Mouse (Mus musculus) adrenal gland (tissue): ENCODE data around the gene Olfr1336.
"Not testable (repeated sequence)": the region's sequence is repeated elsewhere in the genome, so short reads cannot be mapped to it uniquely, and the experiment has no call there.

ENCODE experiments used
- intact Hi-C: fragments of 180-260 bp; cut with DNase I; formaldehyde crosslinking; loops from one replicate; pipeline ENCODE4 v1.15.1; 2025
- long read RNA-seq, 2 experiments: library from polyadenylated mRNA; unstranded; transcript quantifications; one replicate each; pipeline ENCODE4 v2.0.0; 2020; ENCODE audit warnings: borderline replicate concordance in 1 of 2; ENCODE audit not compliant: insufficient replicate concordance in 1 of 2

Olfr1336 gene
- long read RNA-seq, experiment 1: 0 reads
- long read RNA-seq, experiment 2: 0 reads

DNA sequence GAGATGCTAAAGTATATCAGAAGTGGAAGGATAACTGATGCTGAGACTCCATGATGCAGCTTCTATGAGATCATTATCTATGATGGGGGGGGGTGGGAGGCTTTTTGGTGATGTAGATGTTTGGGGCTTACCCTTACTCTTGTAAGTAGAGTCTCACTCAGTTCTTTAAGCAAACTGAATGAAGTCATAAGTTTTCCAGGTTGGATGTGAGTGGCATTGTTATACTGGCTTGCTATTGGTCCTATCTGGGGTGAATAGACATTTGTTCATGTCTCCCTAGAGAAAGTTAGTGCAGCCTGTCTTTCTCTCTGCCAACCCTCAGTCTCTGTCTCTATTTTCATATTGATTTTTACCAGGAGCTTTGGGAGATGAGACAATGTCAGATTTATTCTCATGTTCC lies at the start of gene Olfr1336:
TSS of gene Olfr1336 (plus strand) at position 301 of the 400 bp plus-strand sequence.
- intact Hi-C loops: no loop called here

DNA sequence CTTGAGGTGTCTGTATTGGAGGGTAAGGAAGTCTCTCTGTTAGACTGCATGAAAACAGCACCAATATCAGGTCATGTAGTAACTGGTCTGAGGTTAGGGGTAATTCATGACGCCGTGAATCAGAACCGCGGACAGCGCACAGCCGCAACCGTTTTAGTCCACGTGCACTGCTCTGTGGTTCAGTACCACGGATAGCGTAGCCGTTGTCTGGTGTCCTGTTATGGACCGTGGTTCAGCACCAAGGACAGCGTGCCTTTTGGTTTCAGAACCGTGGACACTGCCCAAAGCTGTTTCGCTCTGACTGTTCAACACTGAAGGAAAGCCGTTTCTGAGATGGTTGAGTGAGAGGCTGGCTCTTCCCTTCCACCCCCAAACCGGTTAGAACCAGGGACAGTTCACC lies 45.9 kb upstream of the Olfr1336 start, which contains the start of gene Gm20715:
TSS of gene Gm20715 (plus strand) at position 235 of the 400 bp plus-strand sequence.
- intact Hi-C loops: no loop called here

DNA sequence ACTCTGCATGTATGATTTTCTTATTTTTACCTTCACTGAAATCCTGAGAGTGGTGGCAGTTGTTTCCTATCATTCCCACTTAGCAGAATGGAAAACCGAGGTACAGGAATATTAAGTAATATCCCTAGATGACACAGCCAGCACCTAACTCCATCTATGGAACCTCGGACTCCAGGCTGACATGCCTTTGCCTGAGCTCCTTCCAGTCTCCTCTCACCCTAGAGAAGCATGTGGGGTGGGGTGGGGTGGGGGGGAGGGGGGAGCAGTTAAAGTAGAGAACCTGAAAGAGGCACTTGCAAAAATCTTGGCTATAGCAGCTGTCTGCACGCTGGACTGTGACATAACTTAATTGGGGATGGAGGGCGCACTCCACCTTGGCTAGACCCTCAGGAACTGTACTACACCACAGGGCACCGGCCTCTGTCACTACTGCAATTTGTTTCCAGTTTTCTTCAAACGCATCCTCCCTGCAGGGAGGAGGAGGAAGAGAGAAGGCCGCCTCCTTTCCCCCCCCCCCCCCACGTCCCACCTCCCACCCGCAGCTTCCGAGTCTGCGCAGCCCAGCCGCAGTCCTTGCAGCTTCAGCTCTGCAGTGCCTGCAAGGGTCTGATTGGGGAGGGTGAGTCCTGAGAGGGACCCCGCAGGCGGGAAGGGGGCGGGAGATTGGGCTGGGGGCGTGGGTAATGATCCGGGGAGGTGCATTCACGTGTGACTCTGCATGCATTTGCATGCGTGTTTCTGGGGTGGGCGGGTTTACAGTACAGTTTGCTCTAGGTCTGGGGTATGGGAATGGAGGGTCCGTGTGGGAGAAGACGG lies 41.1 kb upstream of the Olfr1336 start:
- intact Hi-C loops: no loop called here

DNA sequence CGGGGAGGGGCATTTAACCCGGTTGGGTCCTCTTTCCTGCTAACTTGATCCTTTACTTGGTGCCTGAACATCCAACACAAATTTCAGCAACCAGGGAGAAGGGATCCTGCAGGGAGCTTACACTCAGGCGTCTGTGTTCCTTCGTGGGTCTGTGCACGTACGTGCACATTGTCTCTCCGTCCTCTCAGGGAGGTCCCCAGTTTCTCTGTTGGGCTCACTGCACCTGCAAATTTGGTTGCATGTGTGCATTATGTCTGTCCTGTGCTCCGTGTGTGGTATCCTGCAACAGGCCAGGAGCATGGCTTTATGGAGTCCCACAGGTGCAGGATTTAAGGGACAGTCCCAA lies 40.6 kb upstream of the Olfr1336 start:
- intact Hi-C loops: no loop called here

DNA sequence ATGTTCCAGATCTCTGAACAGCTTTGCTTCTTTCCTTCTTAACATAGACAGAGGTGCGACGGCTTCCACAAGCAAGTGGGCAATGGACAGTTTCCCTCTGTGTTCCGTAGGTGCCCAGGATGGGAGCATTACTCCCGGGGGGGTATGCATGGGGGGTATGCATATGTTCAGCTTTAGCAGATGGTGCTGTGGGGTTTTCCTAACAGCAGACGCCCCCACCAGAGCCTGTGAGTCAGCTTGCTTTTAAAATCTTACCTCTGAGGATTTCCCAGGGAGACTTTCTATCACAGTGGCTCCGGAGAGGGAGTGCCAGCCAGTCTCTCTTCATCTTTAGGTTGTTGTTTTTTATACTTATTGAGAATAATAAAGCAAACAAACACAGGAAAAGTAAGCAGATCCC lies 36.1 kb upstream of the Olfr1336 start:
- intact Hi-C loops: no loop called here

DNA sequence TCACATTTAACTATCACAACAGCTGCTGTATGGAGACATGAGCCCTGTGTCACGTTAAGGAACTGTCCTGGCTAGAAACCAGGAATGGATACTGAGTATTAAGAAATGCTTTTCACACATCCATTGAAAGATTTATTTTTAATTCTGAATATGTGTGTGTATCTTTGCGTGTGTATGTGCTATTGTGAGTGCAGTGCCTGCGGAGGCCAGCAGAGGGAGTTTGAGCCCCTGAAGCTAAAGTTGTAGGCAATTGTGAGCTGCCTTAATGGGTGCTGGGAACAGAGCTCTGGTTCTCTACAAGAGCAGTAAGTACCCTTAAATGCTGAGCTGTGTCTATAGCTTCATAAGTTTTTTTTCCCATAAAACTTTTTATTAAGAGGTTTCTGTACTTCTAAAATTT lies 26.6 kb upstream of the Olfr1336 start:
- intact Hi-C loops: no loop called here

DNA sequence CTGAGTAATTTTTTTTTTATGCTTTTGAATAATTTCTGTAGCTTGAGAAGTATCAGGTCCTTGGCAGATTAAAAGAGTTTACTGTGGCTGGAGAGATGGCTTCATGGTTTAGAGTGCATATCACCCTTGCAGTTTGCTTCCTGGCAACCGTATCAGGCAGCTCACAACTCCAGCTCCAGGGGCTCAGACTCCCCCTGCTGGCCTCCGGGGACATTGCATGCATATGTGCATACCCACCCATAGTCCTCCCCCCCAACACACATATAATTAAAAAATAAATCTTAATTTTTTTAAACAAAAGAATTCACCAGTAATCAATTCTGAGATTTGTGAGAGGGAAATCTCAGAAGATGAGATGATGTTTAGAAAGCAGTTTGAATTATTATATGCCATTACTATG lies 25.6 kb upstream of the Olfr1336 start:
- intact Hi-C loops: loop anchor here (2.0 to 10.0 kb wide), 2 partner anchors 72 to 264 kb away; partner anchors contain the start of gene Zim1

DNA sequence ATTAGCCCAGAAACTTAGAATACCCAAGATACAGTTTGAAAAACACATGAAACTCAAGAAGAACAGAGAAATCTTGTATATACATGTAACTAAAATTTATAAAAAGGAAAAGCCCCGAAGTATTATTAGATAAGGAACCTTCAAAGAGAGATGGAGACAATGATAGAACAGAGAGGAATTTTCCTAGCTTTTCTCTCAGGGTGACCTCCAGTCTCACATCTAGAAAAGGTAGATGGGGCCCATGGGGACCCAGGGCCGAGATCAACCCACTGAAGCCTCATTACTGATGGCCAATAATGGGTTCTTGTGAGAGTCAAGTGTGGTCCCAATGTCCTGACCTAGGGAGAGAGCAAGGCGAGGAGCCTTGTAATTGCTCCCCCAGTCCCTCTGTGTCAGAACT lies 17.6 kb upstream of the Olfr1336 start, which contains the start of gene Olfr1344:
TSS of gene Olfr1344 (plus strand) at position 301 of the 400 bp plus-strand sequence.
- intact Hi-C loops: loop anchor here (5.0 to 10.0 kb wide), 2 partner anchors 256 to 479 kb away; partner anchors contain the start of gene Zim1

- intact Hi-C loops: no loop called here
These were observed 14.8 kb upstream of the Olfr1336 start for GRCm38 (mm10) chr7:6441173-6441572.

DNA sequence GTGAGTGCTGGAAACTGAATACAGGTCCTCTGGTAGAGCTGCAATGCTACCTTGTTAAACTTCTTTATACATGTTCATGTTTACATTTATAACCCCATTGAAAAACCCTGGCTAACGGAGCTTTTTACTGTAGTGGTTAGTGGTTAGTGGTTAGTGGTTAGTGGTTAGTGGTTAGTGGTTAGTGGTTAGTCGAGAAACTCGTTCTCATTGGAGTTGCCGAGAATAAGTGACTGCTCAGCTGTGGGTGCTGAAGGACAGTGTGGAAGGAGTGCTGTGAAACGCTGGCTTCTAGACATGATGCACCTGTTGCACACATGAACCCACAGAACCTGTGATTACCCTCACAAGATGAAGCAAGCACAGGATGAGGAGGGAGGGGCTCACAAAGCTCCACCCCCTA lies 8.2 kb upstream of the Olfr1336 start:
- intact Hi-C loops: no loop called here

DNA sequence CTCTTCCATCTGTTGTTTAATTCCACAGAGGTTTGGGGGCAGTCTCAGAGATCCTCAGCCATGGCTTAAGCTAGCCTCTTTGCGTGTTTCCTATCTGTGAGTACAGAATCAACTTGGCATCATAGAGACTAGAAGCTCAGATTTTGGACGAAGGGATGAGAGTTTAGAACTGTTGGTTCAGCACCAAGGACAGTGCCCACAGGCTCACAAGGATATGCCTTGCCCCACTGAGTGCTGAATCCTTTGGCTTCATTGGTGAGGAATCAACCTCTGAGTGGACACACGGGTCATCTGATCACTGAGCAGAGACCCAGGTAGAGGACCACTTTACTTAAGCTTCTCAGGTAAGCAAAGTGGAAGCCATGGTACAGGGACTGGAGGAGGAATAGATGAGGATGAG lies 431 bp downstream of the Olfr1336 start:
- intact Hi-C loops: no loop called here

DNA sequence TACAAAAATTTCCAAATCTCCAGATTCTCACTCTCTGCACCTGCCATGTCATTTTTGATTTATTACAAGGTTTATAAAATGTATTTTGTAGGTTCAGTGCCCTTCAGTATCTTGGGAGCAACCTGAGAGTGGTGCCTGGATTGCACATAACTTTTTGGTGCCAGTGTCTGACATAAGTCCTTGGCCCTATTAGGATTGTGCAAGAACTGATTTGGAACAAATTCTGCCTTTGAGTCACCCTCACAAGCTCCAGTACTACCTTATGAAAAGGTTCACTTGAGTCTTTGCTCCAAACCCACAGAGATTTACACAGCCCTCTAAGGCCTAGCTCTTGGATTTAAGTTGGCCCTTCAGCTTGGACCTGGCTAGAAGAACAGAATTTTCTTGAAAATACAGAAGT lies 11.0 kb downstream of the Olfr1336 start, which contains the start of gene Olfr1346:
TSS of gene Olfr1346 (plus strand) at position 151 of the 400 bp plus-strand sequence.
- intact Hi-C loops: no loop called here

- intact Hi-C loops: not testable (repeated sequence)
These were observed 21.7 kb downstream of the Olfr1336 start for GRCm38 (mm10) chr7:6477633-6478032.

GRCm38 (mm10) chr7:6486841-6487240 lies 30.9 kb downstream of the Olfr1336 start, which contains the start of gene Olfr5:
Gene Olfr5, minus strand, starts transcription at chr7:6486941.
- intact Hi-C loops: no loop called here

GRCm38 (mm10) chr7:6499655-6500054 lies 43.7 kb downstream of the Olfr1336 start, which contains the start of gene Olfr1347:
Gene Olfr1347, minus strand, starts transcription at chr7:6499755.
- intact Hi-C loops: no loop called here

GRCm38 (mm10) chr7:6508648-6509047 lies 52.7 kb downstream of the Olfr1336 start, which contains the start of gene Olfr1348:
Gene Olfr1348, minus strand, starts transcription at chr7:6508748.
- intact Hi-C loops: no loop called here
